Mouse (Mus musculus): ENCODE data around the gene Mapk7. TPM values are rescaled to one million over a fixed set of nuclear protein-coding genes. Genes with fewer than 3 reads are reported as not detected.

The Mapk7 gene
- polyA plus RNA-seq, 1 experiment from 2014 or later: 93.4 TPM

DNA sequence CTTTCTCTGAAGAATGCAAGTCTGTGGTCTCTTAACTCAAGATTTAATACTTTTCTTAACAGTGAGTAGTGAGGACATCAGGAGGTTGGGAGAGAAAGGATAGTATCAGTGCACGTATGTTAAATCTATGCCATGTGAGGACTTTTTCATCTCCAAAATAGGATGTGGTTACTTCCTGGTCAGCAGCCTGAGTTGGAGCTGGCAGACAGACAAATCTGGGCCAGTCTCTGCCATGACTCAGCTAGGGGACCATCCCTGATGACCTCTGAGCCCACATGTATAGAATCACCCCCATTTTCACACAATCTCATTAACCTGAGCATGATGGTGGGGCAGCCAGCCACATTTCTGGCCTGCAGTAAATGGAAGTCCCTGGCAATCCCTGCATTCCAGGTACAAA, 23.8 kb upstream of the Mapk7 start:
- H3K4me3 ChIP-seq (replicated peaks): no peak overlapping the region
- H3K4me2 ChIP-seq: no peak overlapping the region
- H3K9ac ChIP-seq: no peak overlapping the region
- H3K36me3 ChIP-seq (replicated peaks): peaks cover 61% of the 10 kb centered on the region
- 93% methylated on average over 1 of the region's 1 CpGs for WGBS
- H3K9me3 ChIP-seq: no peaks in the 10 kb centered on the region
- no peaks in the 10 kb centered on the region for H3K27me3 ChIP-seq
- H3K4me1 ChIP-seq: no peaks in the 10 kb centered on the region
- no peak for ATAC-seq (ENCODE audit: low FRiP score)
- no peak overlapping the region for H3K27ac ChIP-seq

DNA sequence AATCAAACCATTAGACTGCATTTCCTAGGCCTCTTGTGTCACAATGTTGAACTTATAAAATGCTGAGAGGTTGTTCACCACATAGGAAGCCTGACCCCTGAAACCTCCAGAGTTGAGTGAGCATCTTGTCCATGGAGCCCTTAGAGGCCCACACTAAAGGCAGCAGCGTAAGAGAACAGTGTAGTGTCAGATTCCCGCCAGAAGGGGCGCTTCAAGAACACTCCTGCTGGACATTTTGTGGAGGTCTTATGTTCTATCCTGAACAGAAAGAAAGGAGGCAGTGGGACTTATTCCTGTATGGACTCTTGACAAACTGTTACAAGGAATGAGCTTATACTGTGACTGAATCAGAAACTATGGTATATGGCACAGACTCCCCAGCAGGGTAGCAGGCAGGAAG, 20.7 kb upstream of the Mapk7 start:
- WGBS: 35% methylated on average over 3 of the region's 3 CpGs
- Histone ChIP-seq H3K27ac (no peak overlapping the region), H3K27me3 (no peaks in the 10 kb centered on the region), H3K36me3 (replicated peaks) (peaks cover 56% of the 10 kb centered on the region), H3K9ac (no peak overlapping the region), H3K4me3 (replicated peaks) (no peak overlapping the region), H3K9me3 (no peaks in the 10 kb centered on the region), H3K4me2 (no peak overlapping the region), H3K4me1 (no peaks in the 10 kb centered on the region)
- no peak for ATAC-seq (ENCODE audit: low FRiP score)

- H3K27ac ChIP-seq: peak within 1 kb of the TSS; percentile 87
- peak within 1 kb of the TSS; percentile 49 for H3K4me3 ChIP-seq (replicated peaks)
- under 1% methylated on average over 39 of the region's 39 CpGs for WGBS
- peaks cover 15% of the 10 kb centered on the region for H3K4me1 ChIP-seq
- H3K9ac ChIP-seq: peak within 1 kb of the TSS; percentile 55
- H3K27me3 ChIP-seq: no peaks in the 10 kb centered on the region
- peaks cover 9% of the 10 kb centered on the region for H3K36me3 ChIP-seq (replicated peaks)
- H3K9me3 ChIP-seq: no peaks in the 10 kb centered on the region
- ATAC-seq (ENCODE audit: low FRiP score): peak; percentile 95
- H3K4me2 ChIP-seq: peak within 1 kb of the TSS; percentile 67
Measured at GRCm38 (mm10) chr11:61504713-61505257, 10.6 kb upstream of the Mapk7 start, which contains the start of gene B9d1. B9d1 (plus strand) TSS chr11:61505144.

GRCm38 (mm10) chr11:61503933-61504332, 9.7 kb upstream of the Mapk7 start:
- H3K4me1 ChIP-seq: peaks cover 15% of the 10 kb centered on the region
- H3K4me3 ChIP-seq (replicated peaks): no peak overlapping the region
- H3K4me2 ChIP-seq: peak overlapping the region; percentile 67
- H3K27me3 ChIP-seq: no peaks in the 10 kb centered on the region
- H3K27ac ChIP-seq: no peak overlapping the region
- ATAC-seq (ENCODE audit: low FRiP score): no peak
- 0 out of 2 replicates have a peak, but pooled peaks cover 3% of the 10 kb centered on the region for H3K36me3 ChIP-seq (replicated peaks)
- no peaks in the 10 kb centered on the region for H3K9me3 ChIP-seq
- WGBS: 77% methylated on average over 8 of the region's 8 CpGs
- H3K9ac ChIP-seq: no peak overlapping the region

DNA sequence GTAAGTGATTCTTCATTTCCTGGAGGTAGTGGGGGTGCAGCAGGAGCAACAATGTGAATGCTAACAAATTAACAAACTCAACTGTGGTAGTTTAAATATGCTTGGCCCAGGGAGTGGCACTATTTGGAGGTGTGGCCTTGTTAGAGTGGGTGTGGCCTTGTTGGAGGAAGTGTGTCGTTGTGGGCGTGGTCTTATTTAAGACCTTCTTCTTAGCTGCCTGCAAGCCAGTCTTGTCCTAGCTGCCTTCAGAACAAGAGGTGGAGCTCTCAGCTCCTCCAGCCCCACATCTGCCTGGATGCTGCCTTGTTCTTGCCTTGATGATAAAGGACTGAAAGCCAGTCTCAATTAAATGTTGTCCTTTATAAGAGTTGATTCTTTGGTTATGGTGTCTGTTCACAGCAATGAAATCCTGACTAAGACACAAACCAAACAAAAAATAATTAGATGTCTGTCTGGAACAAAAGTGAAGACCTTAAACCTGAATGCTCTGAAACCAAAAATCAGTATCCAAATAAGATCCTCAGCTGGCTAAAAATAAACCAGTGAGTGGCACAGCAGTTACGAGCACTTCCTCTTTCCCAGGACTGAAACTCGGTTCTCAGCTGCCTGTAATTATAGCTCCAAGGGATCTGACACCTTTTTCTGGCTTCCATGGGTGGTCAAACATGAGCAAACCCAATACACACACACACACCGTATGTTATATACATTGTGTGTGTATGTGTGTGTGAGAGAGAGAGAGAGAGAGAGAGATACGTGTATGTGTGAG, 4.7 kb upstream of the Mapk7 start:
- 82% methylated on average over 6 of the region's 6 CpGs for WGBS
- H3K27ac ChIP-seq: no peak overlapping the region
- no peak for ATAC-seq (ENCODE audit: low FRiP score)

DNA sequence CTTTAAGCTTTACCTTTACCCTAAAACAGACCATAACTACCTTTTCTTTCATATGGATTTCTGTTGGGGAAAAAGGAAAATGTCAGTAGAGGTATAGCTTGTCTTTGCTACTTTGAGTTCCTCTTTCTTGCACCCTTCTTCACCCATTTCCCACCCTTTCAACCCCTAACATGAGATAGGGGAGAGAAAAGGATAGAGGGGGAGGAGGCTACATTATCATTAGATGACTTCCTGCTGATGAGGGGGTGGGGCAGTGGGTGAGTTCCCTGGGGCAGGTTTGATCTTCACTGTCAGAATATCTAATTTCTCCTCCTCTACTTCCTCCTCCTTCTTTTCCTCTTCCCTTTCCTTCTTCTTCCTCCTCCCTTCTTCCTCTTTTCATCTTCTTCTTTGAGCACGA, 3.3 kb upstream of the Mapk7 start:
- Histone ChIP-seq H3K27me3 (no peaks in the 10 kb centered on the region), H3K9ac (no peak overlapping the region), H3K9me3 (no peaks in the 10 kb centered on the region), H3K4me3 (replicated peaks) (no peak overlapping the region), H3K4me2 (no peak overlapping the region), H3K4me1 (peaks cover 11% of the 10 kb centered on the region), H3K27ac (no peak overlapping the region), H3K36me3 (replicated peaks) (0 out of 2 replicates have a peak, but pooled peaks cover 3% of the 10 kb centered on the region)
- WGBS: 65% methylated on average over 1 of the region's 1 CpGs
- no peak for ATAC-seq (ENCODE audit: low FRiP score)

More for the DNA sequence above, 4.7 kb upstream of the Mapk7 start:
- H3K9ac ChIP-seq: no peak overlapping the region
- H3K27me3 ChIP-seq: no peaks in the 10 kb centered on the region
- H3K4me2 ChIP-seq: no peak overlapping the region
- H3K4me3 ChIP-seq (replicated peaks): no peak overlapping the region
- H3K36me3 ChIP-seq (replicated peaks): no peaks in the 10 kb centered on the region
- no peaks in the 10 kb centered on the region for H3K9me3 ChIP-seq
- H3K4me1 ChIP-seq: no peaks in the 10 kb centered on the region; the same call in 1 of the 2 replicates

DNA sequence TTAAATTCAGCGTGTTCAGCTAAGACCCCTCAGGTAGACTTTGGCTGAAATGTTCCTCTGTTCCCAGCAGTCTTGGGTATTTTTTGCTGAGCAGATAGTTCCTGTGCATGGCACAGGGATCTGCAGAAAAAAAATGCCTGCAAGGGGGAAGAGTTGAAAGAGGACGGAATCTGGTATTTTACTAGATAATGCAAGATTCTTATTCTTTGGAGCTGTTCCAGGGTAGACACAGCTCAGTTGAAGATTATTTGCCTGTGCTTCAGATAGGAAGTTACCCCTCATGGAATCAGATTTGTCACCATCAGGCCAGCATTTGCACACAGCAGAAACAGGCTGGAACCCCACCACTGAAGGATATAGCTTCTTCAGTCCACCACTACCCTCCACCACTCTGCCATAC, 1.3 kb upstream of the Mapk7 start:
- Histone ChIP-seq H3K4me1 (peaks cover 18% of the 10 kb centered on the region), H3K27me3 (no peaks in the 10 kb centered on the region), H3K36me3 (replicated peaks) (peaks cover 22% of the 10 kb centered on the region), H3K4me3 (replicated peaks) (no peak overlapping the region), H3K27ac (no peak overlapping the region), H3K9ac (no peak overlapping the region), H3K4me2 (no peak overlapping the region), H3K9me3 (no peaks in the 10 kb centered on the region)
- ATAC-seq (ENCODE audit: low FRiP score): no peak
- 92% methylated on average over 2 of the region's 2 CpGs for WGBS

GRCm38 (mm10) chr11:61493525-61494128, 579 bp downstream of the Mapk7 start:
- H3K4me2 ChIP-seq: peak overlapping the region; percentile 85
- H3K36me3 ChIP-seq (replicated peaks): peaks cover 41% of the 10 kb centered on the region
- H3K9ac ChIP-seq: peak overlapping the region; percentile 92
- peaks cover 31% of the 10 kb centered on the region for H3K4me1 ChIP-seq
- no peaks in the 10 kb centered on the region for H3K9me3 ChIP-seq
- H3K27me3 ChIP-seq: no peaks in the 10 kb centered on the region
- under 1% methylated on average over 44 of the region's 50 CpGs for WGBS
- H3K27ac ChIP-seq: peak overlapping the region; percentile 89
- H3K4me3 ChIP-seq (replicated peaks): peak overlapping the region; percentile 86
- ATAC-seq (ENCODE audit: low FRiP score): peak; percentile 59

DNA sequence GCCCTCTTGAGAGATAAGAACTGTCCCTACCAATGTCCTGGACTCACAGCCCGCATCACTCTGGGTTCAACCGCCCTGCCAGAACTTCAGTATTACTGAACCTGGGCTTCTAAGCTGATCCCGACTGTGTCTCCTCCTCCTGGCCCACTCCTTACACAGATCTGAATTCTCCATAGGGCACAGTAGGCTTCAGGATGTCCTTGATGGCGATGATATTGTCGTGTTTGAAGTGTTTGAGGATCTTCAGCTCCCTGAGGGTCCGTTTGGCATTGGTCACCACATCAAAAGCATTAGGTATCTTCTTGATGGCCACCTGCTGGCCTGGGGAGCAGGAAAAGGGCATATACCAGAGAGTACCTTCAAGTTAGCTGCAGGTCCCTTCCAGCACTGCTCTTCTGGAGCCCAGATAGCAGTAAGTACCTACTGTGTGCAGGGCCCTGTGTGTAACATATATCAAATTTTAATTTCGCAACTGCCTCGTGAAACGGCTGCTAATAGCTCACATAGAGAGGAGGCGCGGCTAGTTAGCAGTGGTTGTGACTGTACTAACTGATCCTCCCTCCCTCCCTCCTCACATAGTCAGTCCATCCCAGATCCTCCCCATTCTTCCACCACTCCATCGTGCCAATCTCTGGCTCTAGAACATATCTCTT, 1.3 kb downstream of the Mapk7 start:
- WGBS: 86% methylated on average over 12 of the region's 12 CpGs
- peaks cover 48% of the 10 kb centered on the region for H3K36me3 ChIP-seq (replicated peaks)
- H3K4me1 ChIP-seq: peaks cover 31% of the 10 kb centered on the region
- H3K27me3 ChIP-seq: no peaks in the 10 kb centered on the region
- H3K9me3 ChIP-seq: no peaks in the 10 kb centered on the region
- H3K4me2 ChIP-seq: peak overlapping the region; percentile 85
- H3K27ac ChIP-seq: 0 out of 2 replicates have a peak overlapping the region, but pooled peaks have one; percentile 89
- no peak for ATAC-seq (ENCODE audit: low FRiP score)
- H3K9ac ChIP-seq: peak overlapping the region; percentile 92
- H3K4me3 ChIP-seq (replicated peaks): peak overlapping the region; percentile 86

DNA sequence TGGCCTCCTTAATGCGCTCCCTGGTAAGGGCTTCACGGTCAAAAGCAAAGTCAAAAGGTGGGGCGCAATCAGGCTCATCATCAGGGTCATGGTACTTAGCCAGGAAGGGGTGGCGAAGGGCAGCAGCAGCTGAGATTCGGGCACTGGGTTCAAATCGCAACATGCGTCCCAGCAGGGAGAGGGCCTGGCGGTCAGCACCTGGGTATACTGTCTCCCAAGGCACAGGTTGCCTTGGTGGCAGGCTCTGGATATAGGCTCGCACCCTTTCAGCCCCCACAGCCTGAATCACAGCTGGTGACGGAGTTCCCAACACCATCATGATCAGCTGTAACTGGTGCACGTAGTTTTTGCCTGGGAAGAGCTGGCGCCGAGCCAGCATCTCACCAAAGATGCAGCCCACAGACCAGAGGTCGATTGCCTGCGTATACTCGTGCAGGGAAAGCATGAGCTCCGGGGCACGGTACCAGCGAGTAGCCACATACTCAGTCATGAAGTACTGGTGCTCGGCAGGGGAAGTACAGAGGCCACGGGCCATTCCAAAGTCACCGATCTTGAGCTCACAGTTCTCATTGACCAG, 3.2 kb downstream of the Mapk7 start:
- Histone ChIP-seq H3K9me3 (no peaks in the 10 kb centered on the region), H3K27me3 (no peaks in the 10 kb centered on the region), H3K4me2 (no peak overlapping the region), H3K9ac (no peak overlapping the region), H3K4me1 (peaks cover 50% of the 10 kb centered on the region), H3K4me3 (replicated peaks) (no peak overlapping the region), H3K36me3 (replicated peaks) (peaks cover 55% of the 10 kb centered on the region), H3K27ac (no peak overlapping the region)
- WGBS: 93% methylated on average over 22 of the region's 22 CpGs
- ATAC-seq (ENCODE audit: low FRiP score): no peak

DNA sequence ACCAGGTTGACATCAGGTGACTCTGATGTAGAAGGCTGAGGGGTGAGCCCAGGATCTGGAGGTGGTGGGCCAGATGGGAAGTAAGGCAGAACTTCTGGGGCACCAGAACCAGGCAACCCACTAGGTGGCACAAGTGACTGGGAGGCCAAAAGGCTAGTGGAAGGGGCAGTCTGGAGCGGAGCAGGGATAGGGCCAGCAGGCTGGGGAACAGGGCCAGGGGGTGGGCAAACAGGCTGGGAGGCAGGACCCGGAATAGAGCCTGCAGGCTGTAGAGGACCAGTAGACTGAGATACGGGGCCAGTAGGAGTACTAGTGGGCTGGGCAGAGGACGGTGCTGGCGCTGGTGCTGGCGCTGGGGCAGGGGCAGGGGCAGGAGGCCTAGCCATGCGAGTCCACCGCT, 4.3 kb downstream of the Mapk7 start:
- H3K27ac ChIP-seq: no peak overlapping the region
- peaks cover 61% of the 10 kb centered on the region for H3K4me1 ChIP-seq

DNA sequence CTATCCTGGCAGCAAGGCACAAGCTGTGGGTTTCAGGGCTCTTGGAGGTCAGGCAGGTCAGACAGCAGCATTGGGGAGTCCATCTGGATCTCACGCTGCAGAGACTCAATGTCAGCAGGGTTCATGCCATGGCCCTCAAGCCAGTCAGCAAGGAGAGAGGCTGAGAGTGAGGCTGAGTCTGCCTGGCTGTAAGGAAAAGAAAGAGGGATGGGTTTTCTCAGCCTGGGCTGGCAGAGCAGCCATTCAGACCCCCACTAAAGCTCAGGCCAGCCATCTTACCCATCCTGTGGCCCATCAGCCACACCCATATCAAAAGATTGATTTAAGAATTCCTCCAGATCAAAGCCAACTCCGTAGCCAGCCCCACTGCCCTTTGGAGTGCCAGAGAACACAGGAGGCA, 5.1 kb downstream of the Mapk7 start:
- no peak for ATAC-seq (ENCODE audit: low FRiP score)
- H3K27me3 ChIP-seq: no peaks in the 10 kb centered on the region
- H3K4me3 ChIP-seq (replicated peaks): no peak overlapping the region
- H3K9me3 ChIP-seq: no peaks in the 10 kb centered on the region
- no peak overlapping the region for H3K4me2 ChIP-seq
- no peak overlapping the region for H3K9ac ChIP-seq
- no peak overlapping the region for H3K27ac ChIP-seq
- H3K36me3 ChIP-seq (replicated peaks): peaks cover 55% of the 10 kb centered on the region
- H3K4me1 ChIP-seq: peaks cover 69% of the 10 kb centered on the region
- 94% methylated on average over 2 of the region's 2 CpGs for WGBS

More for the DNA sequence above, 4.3 kb downstream of the Mapk7 start:
- WGBS: 96% methylated on average over 8 of the region's 8 CpGs
- Histone ChIP-seq H3K27me3 (no peaks in the 10 kb centered on the region), H3K4me3 (replicated peaks) (no peak overlapping the region), H3K9ac (no peak overlapping the region), H3K36me3 (replicated peaks) (peaks cover 55% of the 10 kb centered on the region), H3K9me3 (no peaks in the 10 kb centered on the region), H3K4me2 (no peak overlapping the region)
- no peak for ATAC-seq (ENCODE audit: low FRiP score)
